Mouse (Mus musculus) CH12.LX (cell line): ENCODE data around the gene Tcp11.

Experiments used
- CHD1 ChIP-seq: IDR thresholded peaks from 2 replicates; pipeline ENCODE4 v1.6.1; 2012; ENCODE audit warnings: low read depth, low read length, improper control_type of control experiment, inconsistent platforms
- CTCF ChIP-seq, 2 experiments: IDR thresholded peaks in 1 of 2; conservative IDR thresholded peaks in 1 of 2; 2 replicates each; pipeline ENCODE4 v1.5.1; 2011 to 2012; ENCODE audit warnings: low read depth in 2 of 2, low read length in 2 of 2, improper control_type of control experiment in 1 of 2, inconsistent platforms in 1 of 2, mild to moderate bottlenecking in 1 of 2, moderate library complexity in 1 of 2
- EP300 ChIP-seq: IDR thresholded peaks from 2 replicates; pipeline ENCODE4 v1.6.1; 2011; ENCODE audit warnings: low read length, improper control_type of control experiment
- HCFC1 ChIP-seq: IDR thresholded peaks from 2 replicates; pipeline ENCODE4 v1.6.1; 2012; ENCODE audit warnings: low read depth, mild to moderate bottlenecking, inconsistent platforms, low read length, improper control_type of control experiment
- JUND ChIP-seq: conservative IDR thresholded peaks from 2 replicates; pipeline ENCODE4 v1.6.1; 2011; ENCODE audit warnings: low read depth, low read length, improper control_type of control experiment
- NRF1 ChIP-seq: IDR thresholded peaks from 2 replicates; pipeline ENCODE4 v1.6.1; 2014; ENCODE audit warnings: low read depth, mild to moderate bottlenecking, inconsistent platforms, low read length, improper control_type of control experiment, moderate library complexity
- POLR2A ChIP-seq: IDR thresholded peaks from 2 replicates; pipeline ENCODE4 v1.6.1; 2011; ENCODE audit warnings: low read depth, mild to moderate bottlenecking, improper control_type of control experiment, low read length
- POLR2AphosphoS2 ChIP-seq: IDR thresholded peaks from 2 replicates; pipeline ENCODE4 v1.6.1; 2011; ENCODE audit warnings: low read depth, low read length, improper control_type of control experiment
- TBP ChIP-seq: conservative IDR thresholded peaks from 2 replicates; pipeline ENCODE4 v1.6.1; 2011; ENCODE audit warnings: low read depth, low read length, improper control_type of control experiment
- UBTF ChIP-seq: IDR thresholded peaks from 2 replicates; pipeline ENCODE4 v1.6.1; 2012; ENCODE audit warnings: low read depth, mild to moderate bottlenecking, inconsistent platforms, low read length, improper control_type of control experiment, moderate library complexity
- USF1 ChIP-seq: IDR thresholded peaks from 2 replicates; pipeline ENCODE4 v1.6.1; 2014; ENCODE audit warnings: low read depth, mild to moderate bottlenecking, inconsistent platforms, low read length, improper control_type of control experiment
- USF2 ChIP-seq: conservative IDR thresholded peaks from 2 replicates; pipeline ENCODE4 v1.6.1; 2011; ENCODE audit warnings: low read depth, low read length, improper control_type of control experiment
- ZKSCAN1 ChIP-seq: IDR thresholded peaks from 2 replicates; pipeline ENCODE4 v1.6.1; 2012; ENCODE audit warnings: low read depth, inconsistent platforms, low read length, improper control_type of control experiment, borderline replicate concordance
- ZNF384 ChIP-seq: IDR thresholded peaks from 2 replicates; pipeline ENCODE4 v1.6.1; 2012; ENCODE audit warnings: low read depth, low read length, improper control_type of control experiment, inconsistent platforms

DNA sequence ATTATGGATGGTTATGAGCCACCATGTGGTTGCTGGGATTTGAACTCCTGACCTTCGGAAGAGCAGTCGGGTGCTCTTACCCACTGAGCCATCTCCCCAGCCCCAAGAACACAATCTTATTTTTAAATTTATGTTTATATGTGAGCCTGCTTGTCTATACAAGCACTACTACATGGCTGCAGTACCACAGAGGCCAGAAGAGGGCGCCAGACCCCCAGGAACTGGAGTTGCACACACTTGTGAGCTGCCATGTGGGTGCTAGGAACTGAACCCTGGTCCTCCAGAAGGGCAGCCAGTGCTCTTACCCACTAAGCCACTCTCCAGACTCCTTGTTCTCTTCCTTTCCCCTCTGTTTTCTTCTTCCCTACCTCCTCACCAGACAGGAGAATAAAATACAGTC, 13.4 kb upstream of the Tcp11 start:
- TF ChIP-seq JUND (no peak), CHD1 (no peak), UBTF (no peak), TBP (no peak), ZNF384 (no peak), POLR2A (no peak), CTCF (conservative IDR thresholded peaks at IDR 0.05 in 1 of 2, IDR thresholded peaks at IDR 0.05 in 1 of 2; ENCODE audit: low read depth in 2 of 2, low read length in 2 of 2) (peak in 1 of 2 experiments; percentile 10; a peak in 1 of 4 replicates), EP300 (no peak), ZKSCAN1 (no peak), USF2 (no peak), POLR2AphosphoS2 (no peak), NRF1 (no peak), HCFC1 (no peak), USF1 (no peak)
